Mouse (Mus musculus) midbrain, embryonic 11.5 days (tissue): ENCODE data around the gene Tspan32. TPM values are rescaled to one million over a fixed set of nuclear protein-coding genes. Genes with fewer than 3 reads are reported as not detected.

ENCODE experiments used
- ATAC-seq: fragments of 200-750 bp; cut with Nextera tagmentation; 2 replicates; pipeline ENCODE4 v1.8.0; 2017; ENCODE audit warnings: moderate TSS enrichment, moderate library complexity; ENCODE audit not compliant: low FRiP score
- DNase-seq: peaks from one replicate; pipeline ENCODE4 v3.0.0; 2015; ENCODE audit warnings: low spot score; ENCODE audit errors: missing footprints
- H3K27ac ChIP-seq: fragments of 300-500 bp; sonication (generic); 2 replicates; pipeline ENCODE4 v1.5.1; 2014; ENCODE audit warnings: low read depth, low read length
- H3K27me3 ChIP-seq: fragments of 300-500 bp; sonication (generic); 2 replicates; pipeline ENCODE4 v1.6.1; 2014; ENCODE audit warnings: mild to moderate bottlenecking, low read length, moderate library complexity, mixed read lengths; ENCODE audit not compliant: control insufficient read depth, insufficient read depth
- H3K36me3 ChIP-seq: fragments of 300-500 bp; sonication (generic); 2 replicates; pipeline ENCODE4 v1.6.1; 2014; ENCODE audit warnings: mild to moderate bottlenecking, low read length, moderate library complexity, mixed read lengths; ENCODE audit not compliant: control insufficient read depth, insufficient read depth
- H3K4me1 ChIP-seq: fragments of 300-500 bp; sonication (generic); 2 replicates; pipeline ENCODE4 v1.6.1; 2014; ENCODE audit warnings: low read length; ENCODE audit not compliant: control insufficient read depth, insufficient read depth
- H3K4me2 ChIP-seq: fragments of 300-500 bp; sonication (generic); 2 replicates; pipeline ENCODE4 v1.6.1; 2014; ENCODE audit warnings: mild to moderate bottlenecking, moderate library complexity
- H3K4me3 ChIP-seq: fragments of 300-500 bp; sonication (generic); 2 replicates; pipeline ENCODE4 v1.5.1; 2014; ENCODE audit warnings: low read depth, low read length
- H3K9ac ChIP-seq: fragments of 300-500 bp; sonication (generic); 2 replicates; pipeline ENCODE4 v1.6.1; 2014; ENCODE audit warnings: low read length
- H3K9me3 ChIP-seq: fragments of 300-500 bp; sonication (generic); 2 replicates; pipeline ENCODE4 v1.6.1; 2016; ENCODE audit warnings: low read length; ENCODE audit not compliant: control insufficient read depth
- WGBS: fragments of 180-500 bp; shearing (Covaris S2); extraction: QIAGEN DNeasy Blood & Tissue Kit; methylation state at CpG from one replicate; pipeline ENCODE4 v1.1.7; 2014; 5-methylcytosine and 5-hydroxymethylcytosine counted together
- polyA plus RNA-seq: library from polyadenylated mRNA; unstranded; fragments of >200 nt; fragmentation: Nextera tagmentation; extraction: Ambion mirVana; gene quantifications from 2 replicates; pipeline ENCODE4 v1.2.1, GENCODE M21; 2014

Tspan32 gene
- polyA plus RNA-seq, 1 experiment from 2014 or later: 5.0 TPM

- Histone ChIP-seq H3K4me1 (no peaks in the 10 kb centered on the region), H3K36me3 (no peaks in the 10 kb centered on the region), H3K9ac (no peak overlapping the region), H3K27ac (no peak overlapping the region), H3K4me3 (no peak overlapping the region), H3K4me2 (no peak overlapping the region), H3K9me3 (no peaks in the 10 kb centered on the region), H3K27me3 (no peaks in the 10 kb centered on the region)
- ATAC-seq (no peak), DNase-seq (no peak)
- WGBS: 94% methylated on average over 4 of the region's 4 CpGs
These were observed 32.5 kb downstream of the Tspan32 start for GRCm38 (mm10) chr7:143037306-143037705.

GRCm38 (mm10) chr7:143038174-143038931 is 33.5 kb downstream of the Tspan32 start:
- Histone ChIP-seq H3K9ac (no peak overlapping the region), H3K4me3 (no peak overlapping the region), H3K36me3 (no peaks in the 10 kb centered on the region), H3K4me2 (no peak overlapping the region), H3K4me1 (no peaks in the 10 kb centered on the region), H3K27ac (no peak overlapping the region), H3K27me3 (no peaks in the 10 kb centered on the region), H3K9me3 (no peaks in the 10 kb centered on the region)
- ATAC-seq (no peak), DNase-seq (peak; percentile 12)
- 91% methylated on average over 3 of the region's 3 CpGs for WGBS

GRCm38 (mm10) chr7:143040561-143040960 is 35.7 kb downstream of the Tspan32 start:
- 94% methylated on average over 3 of the region's 3 CpGs for WGBS
- peak; percentile 8 for DNase-seq
- no peak overlapping the region for H3K27ac ChIP-seq
- no peak overlapping the region for H3K9ac ChIP-seq
- no peak overlapping the region for H3K4me2 ChIP-seq
- no peaks in the 10 kb centered on the region for H3K27me3 ChIP-seq
- H3K9me3 ChIP-seq: no peaks in the 10 kb centered on the region
- no peak for ATAC-seq
- no peak overlapping the region for H3K4me3 ChIP-seq
- no peaks in the 10 kb centered on the region for H3K4me1 ChIP-seq
- no peaks in the 10 kb centered on the region for H3K36me3 ChIP-seq

GRCm38 (mm10) chr7:143041138-143041822 is 36.4 kb downstream of the Tspan32 start:
- H3K27me3 ChIP-seq: no peaks in the 10 kb centered on the region
- no peaks in the 10 kb centered on the region for H3K9me3 ChIP-seq
- H3K27ac ChIP-seq: no peak overlapping the region
- H3K4me2 ChIP-seq: no peak overlapping the region
- no peaks in the 10 kb centered on the region for H3K4me1 ChIP-seq
- no peak overlapping the region for H3K9ac ChIP-seq
- ATAC-seq: no peak
- no peaks in the 10 kb centered on the region for H3K36me3 ChIP-seq
- DNase-seq: no peak
- 91% methylated on average over 3 of the region's 3 CpGs for WGBS
- no peak overlapping the region for H3K4me3 ChIP-seq

- Histone ChIP-seq H3K36me3 (no peaks in the 10 kb centered on the region), H3K4me2 (no peak overlapping the region), H3K9me3 (no peaks in the 10 kb centered on the region), H3K27ac (no peak overlapping the region), H3K4me3 (no peak overlapping the region), H3K27me3 (no peaks in the 10 kb centered on the region), H3K9ac (no peak overlapping the region), H3K4me1 (no peaks in the 10 kb centered on the region)
- DNase-seq: no peak
- no peak for ATAC-seq
- WGBS: 71% methylated on average over 3 of the region's 3 CpGs
These were observed 37.2 kb downstream of the Tspan32 start for GRCm38 (mm10) chr7:143042089-143042488.

GRCm38 (mm10) chr7:143042897-143043300 is 38.1 kb downstream of the Tspan32 start:
- Histone ChIP-seq H3K4me3 (no peak overlapping the region), H3K27me3 (no peaks in the 10 kb centered on the region), H3K27ac (no peak overlapping the region), H3K9ac (no peak overlapping the region), H3K9me3 (no peaks in the 10 kb centered on the region), H3K4me1 (no peaks in the 10 kb centered on the region), H3K4me2 (no peak overlapping the region), H3K36me3 (no peaks in the 10 kb centered on the region)
- 87% methylated on average over 3 of the region's 3 CpGs for WGBS
- DNase-seq (no peak), ATAC-seq (no peak)

- Histone ChIP-seq H3K36me3 (no peaks in the 10 kb centered on the region), H3K9me3 (no peaks in the 10 kb centered on the region), H3K27ac (no peak overlapping the region), H3K4me3 (no peak overlapping the region), H3K4me1 (no peaks in the 10 kb centered on the region), H3K9ac (no peak overlapping the region), H3K4me2 (no peak overlapping the region), H3K27me3 (no peaks in the 10 kb centered on the region)
- 93% methylated on average over 2 of the region's 2 CpGs for WGBS
- ATAC-seq (no peak), DNase-seq (no peak)
These were observed 39.4 kb downstream of the Tspan32 start for GRCm38 (mm10) chr7:143044049-143044825.

- no peaks in the 10 kb centered on the region for H3K36me3 ChIP-seq
- H3K27me3 ChIP-seq: no peaks in the 10 kb centered on the region
- DNase-seq (no peak), ATAC-seq (no peak)
- H3K27ac ChIP-seq: no peak overlapping the region
- H3K9ac ChIP-seq: no peak overlapping the region
- no peaks in the 10 kb centered on the region for H3K4me1 ChIP-seq
- no peak overlapping the region for H3K4me3 ChIP-seq
- no peak overlapping the region for H3K4me2 ChIP-seq
- H3K9me3 ChIP-seq: no peaks in the 10 kb centered on the region
These were observed 40.0 kb downstream of the Tspan32 start for GRCm38 (mm10) chr7:143044826-143045206.

GRCm38 (mm10) chr7:143046358-143046757 is 41.5 kb downstream of the Tspan32 start:
- Histone ChIP-seq H3K9ac (no peak overlapping the region), H3K9me3 (no peaks in the 10 kb centered on the region), H3K4me2 (no peak overlapping the region), H3K36me3 (no peaks in the 10 kb centered on the region), H3K4me1 (no peaks in the 10 kb centered on the region), H3K27me3 (no peaks in the 10 kb centered on the region), H3K4me3 (no peak overlapping the region), H3K27ac (no peak overlapping the region)
- ATAC-seq (no peak), DNase-seq (no peak)
- 83% methylated on average over 7 of the region's 7 CpGs for WGBS
